Mouse (Mus musculus) hindbrain, embryonic 11.5 days (tissue): ENCODE data around the gene D13Ertd608e. TPM values are rescaled to one million over a fixed set of nuclear protein-coding genes. Genes with fewer than 3 reads are reported as not detected.
A peak's percentile ranks its signal among the peaks of the same experiment; 100 is the strongest.
"Not testable (repeated sequence)": the region's sequence is repeated elsewhere in the genome, so short reads cannot be mapped to it uniquely, and the experiment has no call there.

Experiments
- ATAC-seq: fragments of 200-750 bp; cut with Nextera tagmentation; 2 replicates; pipeline ENCODE4 v1.8.0; 2017; ENCODE audit warnings: mild to moderate bottlenecking, moderate TSS enrichment, moderate library complexity; ENCODE audit not compliant: low FRiP score
- DNase-seq: peaks from one replicate; pipeline ENCODE4 v3.0.0-alpha.2; 2015; ENCODE audit warnings: low spot score
- H3K27ac ChIP-seq: fragments of 300-500 bp; sonication (generic); 2 replicates; pipeline ENCODE4 v1.5.1; 2014; ENCODE audit warnings: mild to moderate bottlenecking, low read depth, low read length
- H3K27me3 ChIP-seq: fragments of 300-500 bp; sonication (generic); 2 replicates; pipeline ENCODE4 v1.6.1; 2014; ENCODE audit warnings: mild to moderate bottlenecking, low read length, moderate library complexity, mixed read lengths; ENCODE audit not compliant: control insufficient read depth, insufficient read depth
- H3K36me3 ChIP-seq: fragments of 300-500 bp; sonication (generic); 2 replicates; pipeline ENCODE4 v1.6.1; 2014; ENCODE audit warnings: mild to moderate bottlenecking, low read length, moderate library complexity, mixed read lengths; ENCODE audit not compliant: control insufficient read depth, insufficient read depth
- H3K4me1 ChIP-seq: fragments of 300-500 bp; sonication (generic); replicated peaks from 2 replicates; pipeline ENCODE4 v1.6.1; 2014; ENCODE audit warnings: low read length, mixed read lengths; ENCODE audit not compliant: control insufficient read depth, insufficient read depth
- H3K4me2 ChIP-seq: fragments of 300-500 bp; sonication (generic); replicated peaks from 2 replicates; pipeline ENCODE4 v1.6.1; 2014; ENCODE audit warnings: mild to moderate bottlenecking, low read depth, low read length
- H3K4me3 ChIP-seq: fragments of 300-500 bp; sonication (generic); 2 replicates; pipeline ENCODE4 v1.5.1; 2014; ENCODE audit warnings: low read depth, low read length
- H3K9ac ChIP-seq: fragments of 300-500 bp; sonication (generic); 2 replicates; pipeline ENCODE4 v1.6.1; 2014; ENCODE audit warnings: low read depth, low read length
- H3K9me3 ChIP-seq: fragments of 300-500 bp; sonication (generic); 2 replicates; pipeline ENCODE4 v1.6.1; 2016; ENCODE audit warnings: low read length; ENCODE audit not compliant: control insufficient read depth
- WGBS: fragments of 180-500 bp; shearing (Covaris S2); extraction: QIAGEN DNeasy Blood & Tissue Kit; methylation state at CpG from one replicate; pipeline ENCODE4 v1.1.7; 2014; 5-methylcytosine and 5-hydroxymethylcytosine counted together
- polyA plus RNA-seq: library from polyadenylated mRNA; unstranded; fragments of >200 nt; fragmentation: Nextera tagmentation; extraction: Ambion mirVana; gene quantifications from 2 replicates; pipeline ENCODE4 v1.2.1, GENCODE M21; 2014

Gene D13Ertd608e
- polyA plus RNA-seq: not detected in 2 replicates

- H3K4me2 ChIP-seq: peak within 1 kb of the TSS; percentile 15; the same call in 1 of the 2 replicates
- peak; percentile 31 for ATAC-seq
- H3K36me3 ChIP-seq, H3K4me3 ChIP-seq, H3K9me3 ChIP-seq, H3K4me1 ChIP-seq, H3K27me3 ChIP-seq, H3K9ac ChIP-seq, H3K27ac ChIP-seq: not testable (repeated sequence)
- WGBS: 16% methylated on average over 18 of the region's 25 CpGs
- DNase-seq: peak; percentile 62
Measured at GRCm38 (mm10) chr13:119835320-119836056, at the start of gene D13Ertd608e. TSS of gene D13Ertd608e (plus strand) at chr13:119836006.

DNA sequence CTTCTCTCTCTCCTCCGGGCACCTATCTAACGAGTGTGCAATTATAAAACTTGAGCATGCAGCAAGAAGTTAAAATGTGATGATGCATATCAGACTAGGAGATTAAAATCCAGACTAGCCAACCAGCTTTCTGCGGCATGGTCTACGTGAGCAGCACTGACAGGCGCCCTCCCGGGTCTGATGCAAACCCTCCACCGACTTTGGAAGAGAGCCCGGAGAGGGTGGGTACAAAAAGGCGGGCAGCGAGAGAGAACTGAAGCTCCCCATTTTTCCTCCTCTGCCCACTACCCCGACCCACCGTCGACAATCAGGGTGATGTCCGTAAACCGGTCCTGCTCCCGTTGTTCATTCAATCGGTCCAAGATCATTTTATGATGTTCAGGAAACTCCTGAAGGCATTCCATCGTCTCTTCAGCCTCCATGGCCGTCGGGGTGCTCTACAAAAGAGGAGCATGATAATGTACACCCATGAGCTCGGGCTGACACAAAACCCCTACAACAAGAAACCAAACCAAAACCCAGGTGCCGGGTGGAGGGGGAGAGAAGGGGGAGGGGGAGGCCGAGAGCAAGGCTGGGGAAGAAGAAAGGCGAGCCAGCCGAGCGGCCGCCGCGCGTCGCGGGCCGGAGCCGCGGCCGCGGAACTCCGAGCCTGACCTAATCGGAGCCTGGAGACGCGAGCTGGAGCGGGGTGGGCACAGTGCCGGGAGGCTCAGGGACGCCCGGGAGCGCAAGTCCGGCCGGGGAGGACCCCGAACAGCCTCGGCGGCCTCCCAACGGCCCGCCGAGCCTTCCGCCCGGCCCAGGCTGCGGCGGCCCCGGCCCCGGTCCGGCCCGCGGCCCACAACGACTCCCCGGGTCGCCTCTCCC lies 45.7 kb upstream of the D13Ertd608e start:
- 1% methylated on average over 61 of the region's 66 CpGs for WGBS
- Histone ChIP-seq H3K4me1 (peaks cover 3% of the 10 kb centered on the region; the same call in 1 of the 2 replicates), H3K27ac (peak overlapping the region; percentile 93), H3K9me3 (no peaks in the 10 kb centered on the region), H3K9ac (peak overlapping the region; percentile 89), H3K27me3 (no peaks in the 10 kb centered on the region), H3K4me2 (peak overlapping the region; percentile 45), H3K36me3 (0 out of 2 replicates have a peak, but pooled peaks cover 3% of the 10 kb centered on the region), H3K4me3 (peak overlapping the region; percentile 84)
- ATAC-seq (peak; percentile 80), DNase-seq (peak; percentile 71)

DNA sequence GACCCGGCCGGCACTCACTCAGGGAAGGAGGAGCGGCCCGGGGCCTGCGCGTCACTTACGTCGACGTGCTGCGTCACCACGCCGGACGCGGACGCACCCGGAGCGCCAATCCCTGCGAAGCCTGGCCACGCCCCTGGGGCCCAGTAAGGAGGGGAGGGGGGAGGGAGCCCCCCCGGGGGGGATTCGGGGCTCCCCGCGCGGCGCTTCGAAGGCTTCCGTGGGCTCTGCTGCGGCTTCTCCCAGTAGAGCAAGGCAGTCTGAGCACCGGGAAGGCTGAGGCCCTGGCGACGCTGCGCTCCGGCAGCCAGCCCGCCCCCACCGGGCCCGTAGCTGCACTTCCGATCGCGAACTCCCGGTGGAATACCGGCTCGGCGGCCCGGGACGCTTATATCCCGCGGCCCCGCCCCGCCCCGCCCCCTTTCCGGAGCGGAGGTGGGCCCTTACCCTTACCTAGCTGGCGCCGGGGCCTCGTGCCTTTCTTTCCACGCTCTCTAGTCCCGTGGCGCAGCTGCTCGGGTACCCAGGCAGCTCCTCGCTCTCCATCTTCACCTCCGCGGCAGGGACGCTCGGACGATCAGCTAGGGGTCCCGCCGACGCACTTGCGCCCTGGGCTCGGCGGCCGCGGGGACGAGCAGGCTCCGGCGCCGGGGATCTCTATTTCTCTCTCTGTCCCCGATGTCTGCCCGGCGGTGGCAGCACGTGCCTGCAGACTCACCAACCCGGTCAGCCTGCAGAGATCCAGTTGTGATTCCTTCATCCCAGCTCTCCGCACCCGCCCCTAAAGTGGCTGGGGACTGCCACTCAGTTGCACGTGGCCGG lies 44.8 kb upstream of the D13Ertd608e start, which contains the start of gene Zfp131:
Zfp131 (minus strand) TSS at position 129 of the 819 bp plus-strand sequence.
- H3K36me3 ChIP-seq: 0 out of 2 replicates have a peak, but pooled peaks cover 3% of the 10 kb centered on the region
- ATAC-seq (peak; percentile 98), DNase-seq (peak; percentile 97)
- peak within 1 kb of the TSS; percentile 71 for H3K4me2 ChIP-seq
- H3K9me3 ChIP-seq: no peaks in the 10 kb centered on the region
- WGBS: under 1% methylated on average over 56 of the region's 86 CpGs
- no peaks in the 10 kb centered on the region for H3K27me3 ChIP-seq
- peak within 1 kb of the TSS; percentile 93 for H3K27ac ChIP-seq
- peaks cover 3% of the 10 kb centered on the region; the same call in 1 of the 2 replicates for H3K4me1 ChIP-seq
- peak within 1 kb of the TSS; percentile 89 for H3K9ac ChIP-seq
- H3K4me3 ChIP-seq: peak within 1 kb of the TSS; percentile 84

GRCm38 (mm10) chr13:119791580-119792135 lies 44.1 kb upstream of the D13Ertd608e start:
- peak; percentile 38 for DNase-seq

DNA sequence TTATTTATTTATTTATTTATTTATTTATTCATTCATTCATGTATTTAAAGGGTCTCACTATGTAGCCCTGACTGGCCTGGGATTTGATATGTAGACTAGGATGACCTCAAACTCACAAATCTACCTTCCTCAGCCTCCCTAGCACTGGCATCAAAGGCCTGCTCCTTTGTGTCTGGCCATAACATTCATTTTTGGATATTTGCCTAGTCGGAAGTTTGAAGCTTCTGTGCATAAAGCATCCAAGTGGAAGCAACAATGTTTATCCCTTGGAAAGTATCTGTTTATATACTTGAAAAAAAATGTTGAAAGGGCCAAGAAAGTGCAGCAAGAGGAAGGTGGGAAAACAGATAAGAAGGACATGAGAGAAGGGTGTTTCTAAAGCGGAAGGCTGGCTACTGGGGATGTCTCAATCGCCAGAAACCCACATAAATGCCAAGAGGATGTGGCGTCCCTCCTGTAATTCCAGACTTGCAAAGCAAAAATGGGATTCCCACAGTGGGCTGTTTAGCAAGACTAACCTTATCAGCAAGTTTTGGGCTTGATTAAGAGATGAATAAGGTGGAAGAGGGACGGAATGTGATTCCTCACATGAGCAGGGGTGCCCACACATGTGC lies 42.9 kb upstream of the D13Ertd608e start:
- whole genome bisulfite sequencing: 88% methylated on average over 5 of the region's 5 CpGs

More at GRCm38 (mm10) chr13:119791580-119792135, 44.1 kb upstream of the D13Ertd608e start:
- H3K27me3 ChIP-seq: no peaks in the 10 kb centered on the region
- peaks cover 3% of the 10 kb centered on the region; the same call in 1 of the 2 replicates for H3K4me1 ChIP-seq
- H3K36me3 ChIP-seq: 0 out of 2 replicates have a peak, but pooled peaks cover 3% of the 10 kb centered on the region
- WGBS: 5% methylated on average over 18 of the region's 18 CpGs
- peak overlapping the region; percentile 84 for H3K4me3 ChIP-seq
- ATAC-seq: no peak
- no peaks in the 10 kb centered on the region for H3K9me3 ChIP-seq
- peak overlapping the region; percentile 71 for H3K4me2 ChIP-seq
- peak overlapping the region; percentile 89 for H3K9ac ChIP-seq
- H3K27ac ChIP-seq: peak overlapping the region; percentile 93

GRCm38 (mm10) chr13:119797656-119798055 lies 38.1 kb upstream of the D13Ertd608e start:
- 69% methylated on average over 4 of the region's 4 CpGs for WGBS
- ATAC-seq: no peak
- H3K36me3 ChIP-seq: no peaks in the 10 kb centered on the region

More for the DNA sequence above, 42.9 kb upstream of the D13Ertd608e start:
- H3K9me3 ChIP-seq: no peaks in the 10 kb centered on the region
- no peak overlapping the region for H3K9ac ChIP-seq
- no peaks in the 10 kb centered on the region for H3K27me3 ChIP-seq
- H3K27ac ChIP-seq: no peak overlapping the region
- H3K4me3 ChIP-seq: no peak overlapping the region
- no peak for DNase-seq
- no peaks in the 10 kb centered on the region for H3K36me3 ChIP-seq
- H3K4me2 ChIP-seq: no peak overlapping the region
- peaks cover 3% of the 10 kb centered on the region; the same call in 1 of the 2 replicates for H3K4me1 ChIP-seq
- no peak for ATAC-seq

GRCm38 (mm10) chr13:119808937-119809336 lies 26.9 kb upstream of the D13Ertd608e start:
- no peaks in the 10 kb centered on the region for H3K9me3 ChIP-seq
- no peaks in the 10 kb centered on the region for H3K4me1 ChIP-seq
- WGBS: 72% methylated on average over 2 of the region's 2 CpGs
- H3K9ac ChIP-seq: no peak overlapping the region
- no peaks in the 10 kb centered on the region for H3K36me3 ChIP-seq
- no peak overlapping the region for H3K4me2 ChIP-seq
- no peaks in the 10 kb centered on the region for H3K27me3 ChIP-seq
- no peak overlapping the region for H3K27ac ChIP-seq
- ATAC-seq (no peak), DNase-seq (no peak)
- H3K4me3 ChIP-seq: no peak overlapping the region

More at GRCm38 (mm10) chr13:119797656-119798055, 38.1 kb upstream of the D13Ertd608e start:
- Histone ChIP-seq H3K4me2 (no peak overlapping the region), H3K9me3 (no peaks in the 10 kb centered on the region), H3K4me1 (no peaks in the 10 kb centered on the region), H3K4me3 (no peak overlapping the region), H3K27me3 (no peaks in the 10 kb centered on the region), H3K9ac (no peak overlapping the region), H3K27ac (no peak overlapping the region)
- no peak for DNase-seq
